Mouse (Mus musculus): ENCODE measurements around the gene Cnnm4. TPM values are rescaled to one million over a fixed set of nuclear protein-coding genes. Genes with fewer than 3 reads are reported as not detected.

Cnnm4 gene
- polyA plus RNA-seq, 1 experiment from 2014 or later, result 11.6 TPM

DNA sequence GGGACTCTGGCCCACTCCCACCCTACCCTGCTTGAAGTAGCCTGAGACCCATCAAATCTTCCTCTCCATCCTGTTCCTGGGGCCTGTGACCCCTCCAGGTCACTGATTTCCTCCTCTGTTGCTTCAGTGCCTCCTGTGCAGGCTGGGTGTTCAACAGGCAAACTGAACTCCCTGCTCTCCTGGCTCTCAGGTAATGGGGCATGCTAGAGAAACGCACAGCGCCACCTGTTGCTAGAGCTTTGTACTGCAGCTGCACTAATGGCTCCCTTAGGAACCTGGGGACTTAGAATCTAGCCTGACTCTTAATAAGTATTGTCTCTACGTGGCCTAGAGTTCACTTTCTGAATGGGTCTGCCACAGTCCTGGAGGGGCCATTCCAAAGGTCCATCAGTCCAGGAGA, 29.8 kb downstream of the Cnnm4 start:
- peak; percentile 97 for DNase-seq (ENCODE audit: low spot score, missing footprints)
- Histone ChIP-seq H3K27ac (ENCODE audit: low read depth, low read length) (no peak overlapping the region), H3K9ac (ENCODE audit: low read length) (no peak overlapping the region), H3K9me3 (ENCODE audit: control insufficient read depth, low read length) (no peaks in the 10 kb centered on the region), H3K4me1 (ENCODE audit: control insufficient read depth, insufficient read depth, low read length) (no peaks in the 10 kb centered on the region), H3K4me3 (ENCODE audit: low read depth, low read length) (no peak overlapping the region), H3K27me3 (ENCODE audit: control insufficient read depth, insufficient read depth, low read length) (no peaks in the 10 kb centered on the region), H3K36me3 (ENCODE audit: control insufficient read depth, insufficient read depth, low read length) (no peaks in the 10 kb centered on the region), H3K4me2 (no peak overlapping the region)
- no peak for ATAC-seq (ENCODE audit: low FRiP score)
- WGBS, result 4% methylated on average over 3 of the region's 3 CpGs

DNA sequence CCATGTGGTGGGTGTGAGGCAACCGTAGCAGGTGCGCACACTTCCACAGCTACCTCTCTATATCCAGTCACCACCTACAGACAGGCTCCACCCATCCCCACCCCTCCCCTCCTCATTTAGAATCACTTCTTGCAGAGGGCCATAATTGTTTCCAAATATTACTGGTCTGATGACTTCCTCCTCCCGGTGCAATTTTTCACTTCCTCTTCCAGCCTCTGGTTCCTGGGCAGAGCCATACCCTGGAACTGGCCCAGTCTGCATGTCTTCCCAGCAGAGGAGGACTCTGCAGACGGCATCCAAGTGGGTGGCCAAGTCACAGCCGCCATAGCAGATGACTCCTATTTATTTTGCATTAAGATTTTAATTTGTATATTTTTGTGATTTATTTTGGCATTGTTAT, 36.8 kb downstream of the Cnnm4 start:
- ATAC-seq (ENCODE audit: low FRiP score) (no peak), DNase-seq (ENCODE audit: low spot score, missing footprints) (no peak)
- Histone ChIP-seq H3K4me1 (ENCODE audit: control insufficient read depth, insufficient read depth, low read length) (peaks cover 3% of the 10 kb centered on the region; the same call in 1 of the 2 replicates), H3K9me3 (ENCODE audit: control insufficient read depth, low read length) (no peaks in the 10 kb centered on the region), H3K27me3 (ENCODE audit: control insufficient read depth, insufficient read depth, low read length) (no peaks in the 10 kb centered on the region), H3K4me3 (ENCODE audit: low read depth, low read length) (no peak overlapping the region), H3K9ac (ENCODE audit: low read length) (no peak overlapping the region), H3K36me3 (ENCODE audit: control insufficient read depth, insufficient read depth, low read length) (no peaks in the 10 kb centered on the region), H3K4me2 (no peak overlapping the region), H3K27ac (ENCODE audit: low read depth, low read length) (no peak overlapping the region)
- WGBS, result 95% methylated on average over 5 of the region's 5 CpGs

DNA sequence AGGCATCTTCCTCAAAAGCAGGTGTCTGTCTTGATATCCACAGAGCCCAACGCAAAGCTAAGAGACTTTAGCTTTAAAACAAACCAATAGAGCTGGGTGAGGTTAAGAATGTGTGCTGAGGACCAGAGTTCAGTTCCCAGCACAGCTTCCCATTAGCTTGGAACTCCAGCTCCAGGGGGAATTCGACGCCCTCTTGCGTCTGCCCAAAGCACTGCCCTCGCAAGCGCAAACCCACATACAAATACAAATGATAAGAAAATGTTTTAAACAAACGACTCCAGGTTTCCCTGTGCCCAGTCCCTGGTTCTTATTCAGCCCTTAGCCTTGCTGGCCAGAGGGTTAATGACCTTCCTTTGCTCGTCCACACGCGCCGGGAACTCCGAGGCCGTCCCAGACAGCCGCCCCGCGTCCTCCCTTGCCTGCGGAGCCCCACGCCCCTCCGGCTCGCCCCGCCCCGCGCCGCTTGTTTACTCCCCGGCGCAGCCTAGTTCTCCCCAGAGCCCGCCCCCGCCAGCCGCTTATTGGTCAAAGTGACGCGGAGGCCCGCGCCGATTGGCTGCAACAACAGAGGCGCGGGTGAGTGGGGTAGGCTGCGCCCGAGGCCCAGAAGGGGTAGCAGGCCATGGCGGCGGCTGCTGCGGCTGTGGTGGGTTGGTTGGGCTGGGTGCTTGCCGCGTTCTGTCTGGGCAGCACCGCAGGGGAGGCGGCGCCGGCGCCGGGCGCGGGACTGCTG, 40.0 kb downstream of the Cnnm4 start, which contains the start of gene Cnnm3:
Gene Cnnm3 (plus strand): TSS at position 579 of the 733 bp plus-strand sequence.
- H3K9ac ChIP-seq (ENCODE audit: low read length), result peak within 1 kb of the TSS; percentile 82
- peak within 1 kb of the TSS; percentile 80 for H3K4me3 ChIP-seq (ENCODE audit: low read depth, low read length)
- peak; percentile 100 for DNase-seq (ENCODE audit: low spot score, missing footprints)
- no peaks in the 10 kb centered on the region for H3K9me3 ChIP-seq (ENCODE audit: control insufficient read depth, low read length)
- peak; percentile 98 for ATAC-seq (ENCODE audit: low FRiP score)
- WGBS, result under 1% methylated on average over 50 of the region's 51 CpGs
- peaks cover 18% of the 10 kb centered on the region; the same call in 1 of the 2 replicates for H3K4me1 ChIP-seq (ENCODE audit: control insufficient read depth, insufficient read depth, low read length)
- H3K36me3 ChIP-seq (ENCODE audit: control insufficient read depth, insufficient read depth, low read length), result 0 out of 2 replicates have a peak, but pooled peaks cover 2% of the 10 kb centered on the region
- no peaks in the 10 kb centered on the region for H3K27me3 ChIP-seq (ENCODE audit: control insufficient read depth, insufficient read depth, low read length)
- peak within 1 kb of the TSS; percentile 96 for H3K27ac ChIP-seq (ENCODE audit: low read depth, low read length)
- peak within 1 kb of the TSS; percentile 61 for H3K4me2 ChIP-seq

DNA sequence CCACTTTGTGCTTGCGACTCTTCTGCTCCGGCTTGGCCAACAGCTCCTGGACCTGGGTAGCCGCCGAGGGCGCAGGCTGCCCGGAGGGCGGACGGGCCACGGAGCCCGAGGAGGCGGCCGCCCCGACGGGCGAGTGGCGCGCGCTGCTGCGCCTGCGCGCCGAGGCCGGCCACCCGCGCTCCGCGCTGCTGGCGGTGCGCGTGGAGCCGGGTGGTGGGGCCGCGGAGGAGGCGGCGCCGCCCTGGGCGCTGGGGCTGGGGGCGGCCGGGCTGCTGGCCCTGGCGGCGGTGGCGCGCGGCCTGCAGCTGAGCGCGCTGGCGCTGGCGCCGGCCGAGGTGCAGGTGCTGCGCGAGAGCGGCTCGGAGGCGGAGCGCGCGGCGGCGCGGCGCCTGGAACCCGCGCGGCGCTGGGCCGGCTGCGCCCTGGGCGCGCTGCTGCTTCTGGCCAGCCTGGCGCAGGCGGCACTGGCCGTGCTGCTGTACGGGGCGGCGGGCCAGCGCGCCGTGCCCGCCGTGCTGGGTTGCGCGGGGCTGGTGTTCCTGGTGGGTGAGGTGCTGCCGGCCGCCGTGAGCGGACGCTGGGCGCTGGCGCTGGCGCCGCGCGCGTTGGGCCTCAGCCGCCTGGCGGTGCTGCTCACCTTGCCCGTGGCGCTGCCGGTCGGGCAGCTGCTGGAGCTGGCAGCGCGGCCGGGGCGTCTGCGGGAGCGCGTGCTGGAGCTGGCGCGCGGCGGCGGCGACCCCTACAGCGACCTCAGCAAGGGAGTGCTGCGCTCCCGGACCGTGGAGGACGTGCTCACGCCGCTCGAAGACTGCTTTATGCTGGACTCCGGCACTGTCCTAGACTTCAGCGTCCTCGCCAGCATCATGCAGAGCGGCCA, 40.9 kb downstream of the Cnnm4 start:
- peak; percentile 91 for DNase-seq (ENCODE audit: low spot score, missing footprints)
- 0 out of 2 replicates have a peak, but pooled peaks cover 2% of the 10 kb centered on the region for H3K36me3 ChIP-seq (ENCODE audit: control insufficient read depth, insufficient read depth, low read length)
- under 1% methylated on average over 95 of the region's 126 CpGs for WGBS
- H3K27me3 ChIP-seq (ENCODE audit: control insufficient read depth, insufficient read depth, low read length), result no peaks in the 10 kb centered on the region
- H3K27ac ChIP-seq (ENCODE audit: low read depth, low read length), result peak overlapping the region; percentile 96
- H3K4me3 ChIP-seq (ENCODE audit: low read depth, low read length), result peak overlapping the region; percentile 80
- peaks cover 18% of the 10 kb centered on the region; the same call in 1 of the 2 replicates for H3K4me1 ChIP-seq (ENCODE audit: control insufficient read depth, insufficient read depth, low read length)
- H3K9ac ChIP-seq (ENCODE audit: low read length), result peak overlapping the region; percentile 82
- ATAC-seq (ENCODE audit: low FRiP score), result peak; percentile 72
- H3K9me3 ChIP-seq (ENCODE audit: control insufficient read depth, low read length), result no peaks in the 10 kb centered on the region
- peak overlapping the region; percentile 61 for H3K4me2 ChIP-seq

DNA sequence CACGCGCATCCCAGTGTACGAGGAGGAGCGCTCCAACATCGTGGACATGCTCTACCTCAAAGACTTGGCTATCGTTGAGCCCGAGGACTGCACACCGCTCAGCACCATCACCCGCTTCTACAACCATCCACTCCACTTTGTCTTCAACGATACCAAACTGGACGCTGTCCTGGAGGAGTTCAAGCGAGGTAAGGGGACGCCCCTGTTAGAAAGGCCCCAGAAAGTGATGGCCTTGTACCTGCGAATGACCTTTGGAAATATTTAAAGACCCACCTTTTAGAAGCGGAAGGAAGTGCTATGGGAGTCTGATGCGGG, 41.5 kb downstream of the Cnnm4 start:
- Histone ChIP-seq H3K27ac (ENCODE audit: low read depth, low read length) (no peak overlapping the region), H3K36me3 (ENCODE audit: control insufficient read depth, insufficient read depth, low read length) (0 out of 2 replicates have a peak, but pooled peaks cover 2% of the 10 kb centered on the region), H3K4me3 (ENCODE audit: low read depth, low read length) (peak overlapping the region; percentile 80), H3K27me3 (ENCODE audit: control insufficient read depth, insufficient read depth, low read length) (no peaks in the 10 kb centered on the region), H3K4me1 (ENCODE audit: control insufficient read depth, insufficient read depth, low read length) (peaks cover 18% of the 10 kb centered on the region; the same call in 1 of the 2 replicates), H3K9ac (ENCODE audit: low read length) (peak overlapping the region; percentile 82), H3K4me2 (peak overlapping the region; percentile 61), H3K9me3 (ENCODE audit: control insufficient read depth, low read length) (no peaks in the 10 kb centered on the region)
- no peak for ATAC-seq (ENCODE audit: low FRiP score)
- peak; percentile 92 for DNase-seq (ENCODE audit: low spot score, missing footprints)
- WGBS, result 2% methylated on average over 16 of the region's 16 CpGs

DNA sequence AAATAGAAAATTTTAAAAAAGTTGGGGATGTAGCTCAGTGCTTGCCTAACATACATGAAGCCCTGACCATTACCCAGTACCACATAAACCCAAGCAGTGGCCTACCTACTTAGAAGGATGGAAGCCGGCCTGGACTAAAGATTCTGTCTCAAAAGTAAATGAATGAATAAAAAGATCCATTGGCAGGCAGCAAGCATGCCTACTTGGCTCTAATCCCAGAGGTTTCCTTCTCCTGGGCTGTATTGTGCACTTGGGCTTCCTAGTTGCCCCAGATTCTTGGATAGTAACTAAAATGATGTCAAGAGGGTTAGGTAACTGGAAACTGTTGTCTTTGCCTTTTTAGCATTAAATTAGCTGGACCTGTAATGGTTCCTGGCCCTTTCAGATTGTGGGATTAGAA, 41.9 kb downstream of the Cnnm4 start:
- no peak overlapping the region for H3K27ac ChIP-seq (ENCODE audit: low read depth, low read length)
- H3K36me3 ChIP-seq (ENCODE audit: control insufficient read depth, insufficient read depth, low read length), result 0 out of 2 replicates have a peak, but pooled peaks cover 2% of the 10 kb centered on the region
- DNase-seq (ENCODE audit: low spot score, missing footprints) (no peak), ATAC-seq (ENCODE audit: low FRiP score) (no peak)
- peaks cover 18% of the 10 kb centered on the region; the same call in 1 of the 2 replicates for H3K4me1 ChIP-seq (ENCODE audit: control insufficient read depth, insufficient read depth, low read length)
- H3K9me3 ChIP-seq (ENCODE audit: control insufficient read depth, low read length), result no peaks in the 10 kb centered on the region
- H3K9ac ChIP-seq (ENCODE audit: low read length), result peak overlapping the region; percentile 82
- H3K4me3 ChIP-seq (ENCODE audit: low read depth, low read length), result peak overlapping the region; percentile 80
- no peaks in the 10 kb centered on the region for H3K27me3 ChIP-seq (ENCODE audit: control insufficient read depth, insufficient read depth, low read length)
- WGBS, result 12% methylated on average over 1 of the region's 1 CpGs
- H3K4me2 ChIP-seq, result peak overlapping the region; percentile 61

DNA sequence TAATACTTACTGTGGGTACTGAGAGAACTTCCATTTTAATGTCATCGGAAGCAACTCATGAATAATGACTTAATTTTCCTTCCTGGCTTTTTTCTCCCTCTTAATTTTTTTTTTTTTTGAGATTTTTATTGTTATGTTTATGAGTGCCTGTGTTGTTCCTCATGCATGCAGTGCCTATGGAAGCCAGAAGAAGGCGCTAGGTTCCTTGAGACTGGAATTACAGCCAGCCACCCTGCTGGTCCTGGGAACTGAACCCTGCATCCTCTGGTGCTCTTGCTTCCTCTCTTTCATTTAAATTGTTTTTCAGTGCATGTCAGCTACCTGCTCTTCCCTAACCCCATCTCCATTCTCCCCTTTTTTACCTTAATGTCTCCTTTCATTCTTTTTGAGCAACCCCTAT, 42.3 kb downstream of the Cnnm4 start:
- Histone ChIP-seq H3K4me1 (ENCODE audit: control insufficient read depth, insufficient read depth, low read length) (peaks cover 18% of the 10 kb centered on the region; the same call in 1 of the 2 replicates), H3K27ac (ENCODE audit: low read depth, low read length) (no peak overlapping the region), H3K9me3 (ENCODE audit: control insufficient read depth, low read length) (no peaks in the 10 kb centered on the region), H3K27me3 (ENCODE audit: control insufficient read depth, insufficient read depth, low read length) (no peaks in the 10 kb centered on the region), H3K36me3 (ENCODE audit: control insufficient read depth, insufficient read depth, low read length) (0 out of 2 replicates have a peak, but pooled peaks cover 2% of the 10 kb centered on the region), H3K9ac (ENCODE audit: low read length) (peak overlapping the region; percentile 82), H3K4me3 (ENCODE audit: low read depth, low read length) (peak overlapping the region; percentile 80), H3K4me2 (peak overlapping the region; percentile 61)
- WGBS, result 48% methylated on average over 2 of the region's 2 CpGs
- ATAC-seq (ENCODE audit: low FRiP score) (no peak), DNase-seq (ENCODE audit: low spot score, missing footprints) (no peak)

DNA sequence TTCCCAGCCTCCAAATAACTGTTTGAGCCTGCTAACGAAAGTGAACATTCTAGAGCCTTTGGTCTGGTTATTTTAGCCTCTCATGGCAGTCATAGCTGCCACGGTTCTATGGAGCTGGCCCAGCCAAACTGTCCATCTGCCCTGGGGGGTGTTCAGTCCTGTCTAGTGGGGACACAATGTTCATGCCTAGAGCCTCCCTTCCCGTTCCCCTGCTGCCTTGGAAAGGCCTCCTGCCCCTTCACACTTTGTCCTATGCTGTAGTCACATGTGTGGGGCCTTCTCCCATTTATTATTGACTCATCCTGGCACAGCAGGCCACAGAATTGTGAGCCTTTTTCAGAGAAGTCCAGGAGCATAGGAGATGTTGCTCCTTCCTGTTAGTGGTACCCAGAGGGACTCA, 46.8 kb downstream of the Cnnm4 start:
- Histone ChIP-seq H3K4me1 (ENCODE audit: control insufficient read depth, insufficient read depth, low read length) (peaks cover 15% of the 10 kb centered on the region; the same call in 1 of the 2 replicates), H3K36me3 (ENCODE audit: control insufficient read depth, insufficient read depth, low read length) (peaks cover 11% of the 10 kb centered on the region; the same call in 1 of the 2 replicates), H3K4me2 (no peak overlapping the region), H3K27ac (ENCODE audit: low read depth, low read length) (no peak overlapping the region), H3K9me3 (ENCODE audit: control insufficient read depth, low read length) (no peaks in the 10 kb centered on the region), H3K9ac (ENCODE audit: low read length) (no peak overlapping the region), H3K27me3 (ENCODE audit: control insufficient read depth, insufficient read depth, low read length) (no peaks in the 10 kb centered on the region), H3K4me3 (ENCODE audit: low read depth, low read length) (no peak overlapping the region)
- ATAC-seq (ENCODE audit: low FRiP score), result no peak
- peak; percentile 35 for DNase-seq (ENCODE audit: low spot score, missing footprints)
- 85% methylated on average over 3 of the region's 3 CpGs for WGBS

Measured in midbrain, embryonic 11.5 days (tissue).